Comparison of ENCODE assay signal across 23 mouse cellular contexts in genomic region chr17:78772317-78772716, GRCm38 (mm10).
"Had no signal": no experiment of that assay in that cellular context is flagged by ENCODE, and none has a peak within 500 bp of the region (broad histone marks: within the 10 kb centered on the region; RNA-seq: fewer than 3 reads in every experiment).

No protein-coding gene starts in this region.

- ATAC-seq: liver, postnatal 0 days; lung, postnatal 0 days; midbrain, embryonic 16.5 days had no signal

- H3K9ac ChIP-seq: liver, postnatal 0 days; lung, embryonic 15.5 days; midbrain, embryonic 12.5 days; neural tube, embryonic 13.5 days; neural tube, embryonic 15.5 days had no signal

- H3K4me3 ChIP-seq: lung, embryonic 15.5 days; megakaryocyte, embryonic 14.5 days; midbrain, embryonic 10.5 days; midbrain, embryonic 12.5 days; myocyte; neural tube, embryonic 13.5 days; neural tube, embryonic 15.5 days had no signal

- H3K9me3 ChIP-seq: lung, embryonic 15.5 days; megakaryocyte, embryonic 14.5 days; midbrain, embryonic 10.5 days; midbrain, embryonic 12.5 days; neural tube, embryonic 13.5 days; neural tube, embryonic 15.5 days had no signal

- H3K27ac ChIP-seq: lung, embryonic 15.5 days; macrophage; midbrain, embryonic 10.5 days; midbrain, embryonic 12.5 days; neural tube, embryonic 13.5 days; neural tube, embryonic 15.5 days had no signal

- H3K4me1 ChIP-seq: lung, embryonic 15.5 days; megakaryocyte, embryonic 14.5 days; midbrain, embryonic 10.5 days; midbrain, embryonic 12.5 days; neural tube, embryonic 13.5 days; neural tube, embryonic 15.5 days had no signal

- DNase-seq: liver, postnatal 0 days; lung, adult 2 months; lung, postnatal 14 days; lung, postnatal 36 days; midbrain, embryonic 14.5 days; retina, postnatal 1 day; right cerebral cortex, adult 18-20 months; right cerebral cortex, postnatal 25 days; right cerebral cortex, postnatal 4 days; spleen, adult 18-20 months; thymus, adult 18-20 months; thymus, postnatal 14 days; thymus, postnatal 36 days had no signal

- H3K4me2 ChIP-seq: lung, embryonic 15.5 days; midbrain, embryonic 12.5 days; neural tube, embryonic 13.5 days; neural tube, embryonic 15.5 days had no signal

- H3K27me3 ChIP-seq: lung, embryonic 15.5 days; megakaryocyte, embryonic 14.5 days; midbrain, embryonic 12.5 days; neural tube, embryonic 13.5 days; neural tube, embryonic 15.5 days had no signal
